Mouse (Mus musculus) heart, embryonic 16.5 days (tissue): ENCODE results near the gene Dgkq. TPM values are rescaled to one million over a fixed set of nuclear protein-coding genes. Genes with fewer than 3 reads are reported as not detected.

ENCODE experiments used
- ATAC-seq: fragments of 200-750 bp; cut with Nextera tagmentation; replicated peaks from 2 replicates; pipeline ENCODE4 v1.8.0; 2017; ENCODE audit warnings: moderate number of reproducible peaks; ENCODE audit not compliant: insufficient read depth, low FRiP score; ENCODE audit errors: extremely low read depth
- H3K27ac ChIP-seq: fragments of 300-500 bp; sonication (generic); 2 replicates; pipeline ENCODE4 v1.5.1; 2014; ENCODE audit warnings: mild to moderate bottlenecking, low read length, control low read depth, moderate library complexity
- H3K27me3 ChIP-seq: fragments of 300-500 bp; sonication (generic); 2 replicates; pipeline ENCODE4 v1.6.1; 2014; ENCODE audit warnings: low read length, mixed read lengths; ENCODE audit not compliant: control insufficient read depth, insufficient read depth
- H3K36me3 ChIP-seq: fragments of 300-500 bp; sonication (generic); 2 replicates; pipeline ENCODE4 v1.6.1; 2014; ENCODE audit not compliant: control insufficient read depth, insufficient read depth
- H3K4me1 ChIP-seq: fragments of 300-500 bp; sonication (generic); 2 replicates; pipeline ENCODE4 v1.6.1; 2014; ENCODE audit warnings: low read length, mixed read lengths; ENCODE audit not compliant: control insufficient read depth, insufficient read depth
- H3K4me2 ChIP-seq: fragments of 300-500 bp; sonication (generic); 2 replicates; pipeline ENCODE4 v1.6.1; 2014; ENCODE audit warnings: low read depth, mild to moderate bottlenecking, control low read depth, low read length
- H3K4me3 ChIP-seq: fragments of 300-500 bp; sonication (generic); 2 replicates; pipeline ENCODE4 v1.5.1; 2014; ENCODE audit warnings: mild to moderate bottlenecking, control low read depth, low read length
- H3K9ac ChIP-seq: fragments of 300-500 bp; sonication (generic); 2 replicates; pipeline ENCODE4 v1.6.1; 2014; ENCODE audit warnings: low read length, control low read depth
- H3K9me3 ChIP-seq: fragments of 300-500 bp; sonication (generic); replicated peaks from 2 replicates; pipeline ENCODE4 v1.6.1; 2016; ENCODE audit warnings: low read length; ENCODE audit not compliant: control insufficient read depth
- WGBS: fragments of 180-500 bp; shearing (Covaris S2); extraction: QIAGEN DNeasy Blood & Tissue Kit; methylation state at CpG from one replicate; pipeline ENCODE4 v1.1.7; 2014; 5-methylcytosine and 5-hydroxymethylcytosine counted together
- polyA plus RNA-seq: library from polyadenylated mRNA; unstranded; fragments of >200 nt; fragmentation: Nextera tagmentation; extraction: Ambion mirVana; gene quantifications from 2 replicates; pipeline ENCODE4 v1.2.1, GENCODE M21; 2015

Dgkq gene
- polyA plus RNA-seq, 1 experiment from 2014 or later = 6.3 TPM

GRCm38 (mm10) chr5:108693872-108694288, 24.4 kb upstream of the Dgkq start:
- Histone ChIP-seq H3K27ac (peak overlapping the region; percentile 5; the same call in 1 of the 2 replicates), H3K4me3 (peak overlapping the region; percentile 70), H3K4me2 (peak overlapping the region; percentile 85), H3K27me3 (no peaks in the 10 kb centered on the region), H3K9ac (peak overlapping the region; percentile 81), H3K36me3 (no peaks in the 10 kb centered on the region), H3K9me3 (no peaks in the 10 kb centered on the region), H3K4me1 (peaks cover 15% of the 10 kb centered on the region)
- under 1% methylated on average over 42 of the region's 43 CpGs for WGBS
- peak; percentile 96 for ATAC-seq

GRCm38 (mm10) chr5:108692271-108692670, 22.8 kb upstream of the Dgkq start, which contains the start of gene Fgfrl1:
Fgfrl1 (plus strand) TSS chr5:108692382.
- 3% methylated on average over 17 of the region's 18 CpGs for WGBS

GRCm38 (mm10) chr5:108691152-108691551, 21.7 kb upstream of the Dgkq start:
- H3K4me2 ChIP-seq = no peak overlapping the region
- H3K9me3 ChIP-seq = no peaks in the 10 kb centered on the region
- no peak overlapping the region for H3K4me3 ChIP-seq
- no peaks in the 10 kb centered on the region for H3K36me3 ChIP-seq
- no peaks in the 10 kb centered on the region for H3K27me3 ChIP-seq
- no peak overlapping the region for H3K27ac ChIP-seq
- ATAC-seq = no peak
- no peak overlapping the region for H3K9ac ChIP-seq
- WGBS = 62% methylated on average over 4 of the region's 4 CpGs
- peaks cover 9% of the 10 kb centered on the region for H3K4me1 ChIP-seq

More at GRCm38 (mm10) chr5:108692271-108692670, 22.8 kb upstream of the Dgkq start, which contains the start of gene Fgfrl1:
- Histone ChIP-seq H3K9me3 (no peaks in the 10 kb centered on the region), H3K4me2 (peak within 1 kb of the TSS; percentile 85), H3K9ac (peak within 1 kb of the TSS; percentile 45; the same call in 1 of the 2 replicates), H3K36me3 (no peaks in the 10 kb centered on the region), H3K4me3 (peak within 1 kb of the TSS; percentile 70), H3K4me1 (peaks cover 12% of the 10 kb centered on the region), H3K27ac (no peak within 1 kb of the TSS), H3K27me3 (no peaks in the 10 kb centered on the region)
- no peak for ATAC-seq

- Histone ChIP-seq H3K36me3 (no peaks in the 10 kb centered on the region), H3K27me3 (no peaks in the 10 kb centered on the region), H3K9ac (no peak overlapping the region), H3K9me3 (no peaks in the 10 kb centered on the region), H3K4me3 (no peak overlapping the region), H3K4me1 (peaks cover 9% of the 10 kb centered on the region), H3K4me2 (no peak overlapping the region), H3K27ac (no peak overlapping the region)
- 74% methylated on average over 5 of the region's 5 CpGs for WGBS
- no peak for ATAC-seq
Measured at GRCm38 (mm10) chr5:108689091-108689490, 19.6 kb upstream of the Dgkq start.

- H3K4me2 ChIP-seq = no peak overlapping the region
- H3K36me3 ChIP-seq = no peaks in the 10 kb centered on the region
- H3K9me3 ChIP-seq = no peaks in the 10 kb centered on the region
- no peaks in the 10 kb centered on the region for H3K27me3 ChIP-seq
- no peak for ATAC-seq
- WGBS = 92% methylated on average over 6 of the region's 6 CpGs
- H3K4me1 ChIP-seq = peaks cover 13% of the 10 kb centered on the region
- H3K27ac ChIP-seq = no peak overlapping the region
- no peak overlapping the region for H3K4me3 ChIP-seq
- H3K9ac ChIP-seq = no peak overlapping the region
Measured at GRCm38 (mm10) chr5:108680871-108681270, 11.4 kb upstream of the Dgkq start.

GRCm38 (mm10) chr5:108679909-108680308, 10.4 kb upstream of the Dgkq start:
- no peaks in the 10 kb centered on the region for H3K36me3 ChIP-seq
- WGBS = 47% methylated on average over 3 of the region's 3 CpGs
- peaks cover 13% of the 10 kb centered on the region for H3K4me1 ChIP-seq
- H3K9me3 ChIP-seq = no peaks in the 10 kb centered on the region
- H3K4me3 ChIP-seq = no peak overlapping the region
- ATAC-seq = no peak
- H3K27ac ChIP-seq = no peak overlapping the region
- no peak overlapping the region for H3K4me2 ChIP-seq
- no peaks in the 10 kb centered on the region for H3K27me3 ChIP-seq
- H3K9ac ChIP-seq = no peak overlapping the region

- Histone ChIP-seq H3K9ac (no peak overlapping the region), H3K36me3 (no peaks in the 10 kb centered on the region), H3K4me3 (no peak overlapping the region), H3K27me3 (no peaks in the 10 kb centered on the region), H3K4me2 (no peak overlapping the region), H3K27ac (no peak overlapping the region), H3K9me3 (no peaks in the 10 kb centered on the region), H3K4me1 (peaks cover 13% of the 10 kb centered on the region)
- no peak for ATAC-seq
- WGBS = 84% methylated on average over 6 of the region's 6 CpGs
Measured at GRCm38 (mm10) chr5:108678296-108678854, 8.9 kb upstream of the Dgkq start.

- Histone ChIP-seq H3K9ac (peak overlapping the region; percentile 68), H3K4me2 (peak overlapping the region; percentile 67), H3K9me3 (no peaks in the 10 kb centered on the region), H3K36me3 (peaks cover 4% of the 10 kb centered on the region; the same call in 1 of the 2 replicates), H3K27ac (peak overlapping the region; percentile 71), H3K27me3 (no peaks in the 10 kb centered on the region), H3K4me3 (peak overlapping the region; percentile 41), H3K4me1 (peaks cover 13% of the 10 kb centered on the region)
- peak; percentile 80 for ATAC-seq
- 5% methylated on average over 25 of the region's 25 CpGs for WGBS
Measured at GRCm38 (mm10) chr5:108677605-108678295, 8.3 kb upstream of the Dgkq start.
